Mouse (Mus musculus) thymus, postnatal 10 days (tissue): ENCODE measurements around the gene Prokr2.
A peak's percentile ranks its signal among the peaks of the same experiment; 100 is the strongest.

ENCODE experiments used
- DNase-seq, 2 experiments: peaks; one replicate each; pipeline ENCODE4 v3.0.0; 2021; ENCODE audit warnings: low spot score in 2 of 2

The Prokr2 gene

GRCm38 (mm10) chr2:132385194-132385838 is at the start of gene Prokr2:
TSS of gene Prokr2 (minus strand) at chr2:132385447.
- DNase-seq = peak in 1 of 2 experiments; percentile 13

GRCm38 (mm10) chr2:132427160-132427941 is 42.1 kb upstream of the Prokr2 start:
- no peak for DNase-seq

- no peak for DNase-seq
Observed at GRCm38 (mm10) chr2:132425576-132425975, 40.3 kb upstream of the Prokr2 start.

GRCm38 (mm10) chr2:132423411-132424047 is 38.3 kb upstream of the Prokr2 start:
- DNase-seq = no peak

GRCm38 (mm10) chr2:132422846-132423245 is 37.6 kb upstream of the Prokr2 start:
- DNase-seq = no peak

- no peak for DNase-seq
Observed at GRCm38 (mm10) chr2:132418414-132418813, 33.2 kb upstream of the Prokr2 start.

GRCm38 (mm10) chr2:132410126-132410525 is 24.9 kb upstream of the Prokr2 start:
- DNase-seq = no peak

GRCm38 (mm10) chr2:132398136-132398535 is 12.9 kb upstream of the Prokr2 start:
- no peak for DNase-seq

- DNase-seq = no peak
Observed at GRCm38 (mm10) chr2:132395753-132396152, 10.5 kb upstream of the Prokr2 start.

GRCm38 (mm10) chr2:132390607-132391160 is 5.4 kb upstream of the Prokr2 start:
- no peak for DNase-seq

- peak; percentile 5 to 31 for DNase-seq
Observed at GRCm38 (mm10) chr2:132389562-132389961, 4.3 kb upstream of the Prokr2 start.

- DNase-seq = no peak
Observed at GRCm38 (mm10) chr2:132384511-132385193, 595 bp downstream of the Prokr2 start.

- no peak for DNase-seq
Observed at GRCm38 (mm10) chr2:132382308-132382707, 2.9 kb downstream of the Prokr2 start.

- no peak for DNase-seq
Observed at GRCm38 (mm10) chr2:132379690-132380089, 5.6 kb downstream of the Prokr2 start.

GRCm38 (mm10) chr2:132378602-132379150 is 6.6 kb downstream of the Prokr2 start:
- no peak for DNase-seq

- DNase-seq = no peak
Observed at GRCm38 (mm10) chr2:132377436-132377835, 7.8 kb downstream of the Prokr2 start.

GRCm38 (mm10) chr2:132375721-132376120 is 9.5 kb downstream of the Prokr2 start:
- DNase-seq = no peak

GRCm38 (mm10) chr2:132375135-132375534 is 10.1 kb downstream of the Prokr2 start:
- DNase-seq = no peak

- DNase-seq = no peak
Observed at GRCm38 (mm10) chr2:132373748-132374147, 11.5 kb downstream of the Prokr2 start.

GRCm38 (mm10) chr2:132368433-132368832 is 16.8 kb downstream of the Prokr2 start:
- no peak for DNase-seq

GRCm38 (mm10) chr2:132343846-132344245 is 41.4 kb downstream of the Prokr2 start:
- DNase-seq = no peak
